Mouse (Mus musculus) kidney, adult 2 months (tissue): Measurements from ENCODE around the gene Bcap31.

ENCODE experiments used
- CTCF ChIP-seq: fragments of 200-500 bp; conservative IDR thresholded peaks from 2 replicates; pipeline ENCODE4 v1.5.1; 2011; ENCODE audit warnings: low read depth, mild to moderate bottlenecking, control low read depth, low read length, moderate library complexity, mixed read lengths; ENCODE audit not compliant: insufficient read depth, insufficient read length
- POLR2A ChIP-seq: fragments of 200-500 bp; IDR thresholded peaks from one replicate; pipeline ENCODE4 v1.6.1; 2011; ENCODE audit warnings: low read depth, low read length, control low read depth

GRCm38 (mm10) chrX:73658391-73658790 lies 57.6 kb downstream of the Bcap31 start:
- no peak for TF ChIP-seq POLR2A
- TF ChIP-seq CTCF = no peak
